Mouse (Mus musculus) midbrain, embryonic 15.5 days (tissue): Measurements from ENCODE around the gene Il13ra1. TPM values are rescaled to one million over a fixed set of nuclear protein-coding genes. Genes with fewer than 3 reads are reported as not detected.

ENCODE experiments used
- ATAC-seq: fragments of 200-750 bp; cut with Nextera tagmentation; replicated peaks from 2 replicates; pipeline ENCODE4 v1.8.0; 2017; ENCODE audit warnings: moderate TSS enrichment
- H3K27ac ChIP-seq: fragments of 300-500 bp; sonication (generic); 2 replicates; pipeline ENCODE4 v1.5.1; 2015; ENCODE audit warnings: mild to moderate bottlenecking, inconsistent platforms
- H3K27me3 ChIP-seq: fragments of 300-500 bp; sonication (generic); replicated peaks from 2 replicates; pipeline ENCODE4 v1.6.1; 2015; ENCODE audit warnings: inconsistent platforms
- H3K36me3 ChIP-seq: fragments of 300-500 bp; sonication (generic); replicated peaks from 2 replicates; pipeline ENCODE4 v1.6.1; 2015; ENCODE audit warnings: inconsistent platforms
- H3K4me1 ChIP-seq: fragments of 300-500 bp; sonication (generic); 2 replicates; pipeline ENCODE4 v1.6.1; 2015; ENCODE audit warnings: inconsistent platforms
- H3K4me2 ChIP-seq: fragments of 300-500 bp; sonication (generic); 2 replicates; pipeline ENCODE4 v1.6.1; 2015; ENCODE audit warnings: inconsistent platforms, mild to moderate bottlenecking, moderate library complexity
- H3K4me3 ChIP-seq: fragments of 300-500 bp; sonication (generic); 2 replicates; pipeline ENCODE4 v1.5.1; 2015; ENCODE audit warnings: mild to moderate bottlenecking, inconsistent platforms
- H3K9ac ChIP-seq: fragments of 300-500 bp; sonication (generic); 2 replicates; pipeline ENCODE4 v1.6.1; 2015; ENCODE audit warnings: mild to moderate bottlenecking, inconsistent platforms
- H3K9me3 ChIP-seq: fragments of 300-500 bp; sonication (generic); 2 replicates; pipeline ENCODE4 v1.6.1; 2016; ENCODE audit warnings: inconsistent platforms
- WGBS: fragments of 180-500 bp; shearing (Covaris S2); methylation state at CpG from one replicate; pipeline ENCODE4 v1.1.7; 2015; ENCODE audit warnings: mixed read lengths; 5-methylcytosine and 5-hydroxymethylcytosine counted together
- polyA plus RNA-seq: library from polyadenylated mRNA; unstranded; fragments of >200 nt; fragmentation: Nextera tagmentation; extraction: Ambion mirVana; gene quantifications from 2 replicates; pipeline ENCODE4 v1.2.1, GENCODE M21; 2015

Gene Il13ra1
- 6.5 and 7.1 TPM in 2 replicates for polyA plus RNA-seq

GRCm38 (mm10) chrX:36111622-36112421 lies at the start of gene Il13ra1:
Gene Il13ra1 (plus strand): TSS chrX:36112110.
- H3K4me1 ChIP-seq, result 0 out of 2 replicates have a peak, but pooled peaks cover 3% of the 10 kb centered on the region
- H3K9me3 ChIP-seq, result no peaks in the 10 kb centered on the region
- no peak within 1 kb of the TSS for H3K27ac ChIP-seq
- peak within 1 kb of the TSS; percentile 50 for H3K4me3 ChIP-seq
- peak within 1 kb of the TSS; percentile 69 for H3K4me2 ChIP-seq
- H3K9ac ChIP-seq, result peak within 1 kb of the TSS; percentile 52
- WGBS, result 16% methylated on average over 51 of the region's 51 CpGs
- H3K27me3 ChIP-seq, result no peaks in the 10 kb centered on the region
- ATAC-seq, result peak; percentile 88
- H3K36me3 ChIP-seq, result no peaks in the 10 kb centered on the region

- no peak overlapping the region for H3K4me2 ChIP-seq
- 56% methylated on average over 2 of the region's 2 CpGs for WGBS
- no peak for ATAC-seq
- H3K27ac ChIP-seq, result no peak overlapping the region
- no peak overlapping the region for H3K4me3 ChIP-seq
- H3K9me3 ChIP-seq, result no peaks in the 10 kb centered on the region
- H3K9ac ChIP-seq, result no peak overlapping the region
- no peaks in the 10 kb centered on the region for H3K27me3 ChIP-seq
- H3K4me1 ChIP-seq, result no peaks in the 10 kb centered on the region
- no peaks in the 10 kb centered on the region for H3K36me3 ChIP-seq
These were observed 37.9 kb upstream of the Il13ra1 start for GRCm38 (mm10) chrX:36073997-36074396.

DNA sequence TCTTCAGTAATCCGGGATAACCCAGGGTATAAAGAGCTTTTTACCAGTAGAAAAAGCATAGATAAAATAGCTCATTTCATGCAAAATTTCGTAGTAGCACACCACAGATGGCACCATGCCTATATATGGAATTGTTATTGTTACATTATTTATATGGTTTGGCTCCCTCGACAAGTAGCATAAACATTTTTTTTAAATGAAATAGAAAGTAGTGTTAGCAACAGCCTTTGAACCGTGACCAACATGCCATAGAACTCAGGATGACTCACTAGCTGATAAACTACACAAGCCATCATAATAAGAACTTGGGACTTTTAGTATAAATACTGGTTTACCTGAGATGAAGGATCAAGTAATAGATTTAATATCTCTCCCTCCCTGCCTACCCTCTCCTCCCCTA lies 34.7 kb upstream of the Il13ra1 start:
- Histone ChIP-seq H3K27me3 (no peaks in the 10 kb centered on the region), H3K27ac (no peak overlapping the region), H3K9ac (no peak overlapping the region), H3K4me2 (no peak overlapping the region), H3K4me3 (no peak overlapping the region), H3K36me3 (no peaks in the 10 kb centered on the region), H3K9me3 (no peaks in the 10 kb centered on the region), H3K4me1 (no peaks in the 10 kb centered on the region)
- 68% methylated on average over 4 of the region's 4 CpGs for whole genome bisulfite sequencing
- no peak for ATAC-seq

DNA sequence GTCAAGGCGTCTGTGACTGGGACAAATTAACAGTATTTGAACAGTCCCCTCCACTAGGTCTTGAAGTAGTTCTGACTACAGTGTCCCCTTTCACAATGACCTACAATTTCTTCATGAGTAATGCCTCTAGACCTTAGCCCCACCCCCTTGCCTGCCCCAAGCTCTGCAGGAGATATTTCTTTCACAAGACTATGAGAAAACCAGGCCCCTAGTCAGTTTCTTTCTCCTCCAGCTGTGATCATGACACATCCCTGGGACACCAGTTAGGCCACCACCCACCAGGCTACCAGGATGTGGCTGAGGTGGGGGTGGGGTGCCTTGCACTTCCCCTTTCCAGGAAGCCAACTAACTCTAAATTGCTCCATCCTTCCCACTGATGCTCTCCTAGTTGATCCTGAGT lies 29.0 kb upstream of the Il13ra1 start:
- WGBS, result 95% methylated on average over 1 of the region's 1 CpGs
- H3K9me3 ChIP-seq, result no peaks in the 10 kb centered on the region
- H3K4me1 ChIP-seq, result no peaks in the 10 kb centered on the region
- no peak overlapping the region for H3K9ac ChIP-seq
- H3K27me3 ChIP-seq, result no peaks in the 10 kb centered on the region
- H3K4me2 ChIP-seq, result no peak overlapping the region
- no peak overlapping the region for H3K4me3 ChIP-seq
- no peak for ATAC-seq
- no peak overlapping the region for H3K27ac ChIP-seq
- no peaks in the 10 kb centered on the region for H3K36me3 ChIP-seq

DNA sequence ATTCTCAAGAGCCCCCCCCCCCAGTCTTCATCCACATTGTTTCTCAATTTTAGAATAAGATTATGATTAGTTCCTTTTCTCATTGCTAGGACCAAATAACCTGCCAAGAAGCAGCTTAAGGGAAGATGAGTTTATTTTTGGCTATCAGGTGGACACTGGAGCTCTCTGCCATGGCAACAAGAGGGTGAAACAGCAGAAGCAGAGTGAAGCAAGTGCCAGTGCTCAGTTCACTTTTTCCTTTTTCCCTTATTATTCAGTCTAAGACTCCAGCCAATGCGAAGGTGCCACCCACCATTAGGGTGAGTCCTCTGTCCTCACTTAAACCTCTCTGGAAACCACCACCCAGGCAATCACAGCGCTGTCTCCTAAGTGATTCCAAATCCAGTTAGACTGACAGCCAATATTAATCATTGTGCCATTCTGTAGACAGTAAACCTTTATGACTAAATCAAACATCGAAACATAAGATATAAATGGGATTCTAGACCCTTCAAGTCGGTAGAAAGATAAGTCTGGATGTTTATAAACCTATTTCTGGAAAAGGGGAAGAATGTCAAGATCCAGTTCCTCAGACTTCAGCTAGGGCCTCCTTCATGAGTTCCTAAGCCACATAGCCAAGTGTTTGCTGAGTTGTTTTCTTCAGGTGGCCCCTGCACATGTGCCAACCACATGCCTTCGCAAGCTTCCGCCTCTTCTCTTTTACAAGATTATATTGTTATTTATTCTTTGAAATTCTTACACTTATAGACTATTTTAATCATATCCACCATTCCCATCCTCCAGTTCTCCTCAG lies 23.2 kb upstream of the Il13ra1 start:
- H3K36me3 ChIP-seq, result no peaks in the 10 kb centered on the region
- no peaks in the 10 kb centered on the region for H3K4me1 ChIP-seq
- H3K4me3 ChIP-seq, result no peak overlapping the region
- no peak for ATAC-seq
- no peaks in the 10 kb centered on the region for H3K27me3 ChIP-seq
- H3K4me2 ChIP-seq, result no peak overlapping the region
- H3K9me3 ChIP-seq, result no peaks in the 10 kb centered on the region
- H3K27ac ChIP-seq, result no peak overlapping the region
- WGBS, result 87% methylated on average over 6 of the region's 6 CpGs
- H3K9ac ChIP-seq, result no peak overlapping the region

DNA sequence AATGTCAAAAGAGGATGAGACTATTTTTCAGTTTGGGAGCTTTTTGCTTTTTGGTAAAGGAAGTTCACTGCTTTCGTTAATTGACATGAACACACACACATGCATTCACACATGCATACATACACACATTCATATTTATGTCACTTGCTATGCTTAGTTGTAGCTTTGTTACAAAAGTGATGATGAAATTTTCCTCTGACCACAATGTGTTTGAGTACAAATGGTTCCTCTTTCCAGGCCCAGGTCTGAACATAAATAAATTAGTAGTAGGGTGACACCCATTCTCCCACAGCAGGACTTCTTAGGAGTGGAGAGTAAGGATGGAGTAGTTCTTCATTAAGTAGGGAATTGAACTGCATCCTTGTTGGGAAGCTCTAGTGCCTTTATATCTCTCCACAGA lies 11.0 kb upstream of the Il13ra1 start:
- whole genome bisulfite sequencing, result 81% methylated on average over 1 of the region's 1 CpGs
- H3K27ac ChIP-seq, result no peak overlapping the region

GRCm38 (mm10) chrX:36101318-36101717 lies 10.6 kb upstream of the Il13ra1 start:
- 81% methylated on average over 3 of the region's 3 CpGs for WGBS
- no peak overlapping the region for H3K4me3 ChIP-seq
- H3K4me1 ChIP-seq, result no peaks in the 10 kb centered on the region
- no peaks in the 10 kb centered on the region for H3K27me3 ChIP-seq
- H3K9ac ChIP-seq, result no peak overlapping the region
- H3K9me3 ChIP-seq, result no peaks in the 10 kb centered on the region
- H3K4me2 ChIP-seq, result no peak overlapping the region
- no peak for ATAC-seq
- no peaks in the 10 kb centered on the region for H3K36me3 ChIP-seq
- H3K27ac ChIP-seq, result no peak overlapping the region

More for the DNA sequence above, 11.0 kb upstream of the Il13ra1 start:
- Histone ChIP-seq H3K4me2 (no peak overlapping the region), H3K4me3 (no peak overlapping the region), H3K4me1 (no peaks in the 10 kb centered on the region), H3K27me3 (no peaks in the 10 kb centered on the region), H3K9ac (no peak overlapping the region), H3K36me3 (no peaks in the 10 kb centered on the region), H3K9me3 (no peaks in the 10 kb centered on the region)
- no peak for ATAC-seq

DNA sequence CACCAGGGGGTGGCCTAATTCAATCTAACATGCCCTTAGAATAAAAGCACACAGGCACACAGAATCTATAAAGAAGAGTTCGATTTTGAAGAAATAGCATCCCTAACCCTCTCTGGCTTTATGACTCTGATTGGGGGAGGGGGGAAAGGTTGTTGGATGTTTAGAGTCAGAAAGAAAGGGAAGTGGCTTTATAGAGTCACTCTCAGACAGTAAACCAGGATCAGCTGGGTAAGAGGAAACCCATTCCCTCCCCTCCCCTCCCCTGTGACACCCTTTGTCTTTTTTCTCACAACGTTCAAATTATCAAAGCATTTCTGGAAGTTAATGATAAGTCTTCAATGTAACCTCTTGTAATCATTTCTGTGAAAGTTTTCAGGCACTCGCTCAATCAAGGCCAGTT lies 3.3 kb upstream of the Il13ra1 start:
- Histone ChIP-seq H3K4me1 (0 out of 2 replicates have a peak, but pooled peaks cover 3% of the 10 kb centered on the region), H3K4me3 (no peak overlapping the region), H3K9me3 (no peaks in the 10 kb centered on the region), H3K4me2 (no peak overlapping the region), H3K36me3 (no peaks in the 10 kb centered on the region), H3K27me3 (no peaks in the 10 kb centered on the region), H3K27ac (no peak overlapping the region), H3K9ac (no peak overlapping the region)
- WGBS, result 58% methylated on average over 3 of the region's 3 CpGs
- no peak for ATAC-seq

DNA sequence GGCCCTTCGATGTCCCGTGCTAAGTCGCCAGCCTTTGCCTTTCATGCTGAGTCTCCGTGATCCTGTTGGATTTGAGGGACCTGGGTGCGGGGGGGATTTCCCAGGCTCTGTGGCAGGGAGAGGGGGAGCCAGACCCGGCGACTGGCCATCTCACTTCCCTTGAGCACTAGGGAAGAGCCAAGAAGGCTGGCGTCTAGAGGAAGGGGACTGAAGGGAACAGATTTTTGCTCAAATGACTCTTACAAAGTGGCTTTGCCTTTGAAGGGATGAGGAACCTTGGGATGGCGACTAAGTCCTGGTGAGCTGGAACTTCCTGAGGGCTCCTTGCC lies 476 bp downstream of the Il13ra1 start:
- Histone ChIP-seq H3K4me3 (peak overlapping the region; percentile 50), H3K9me3 (no peaks in the 10 kb centered on the region), H3K27me3 (no peaks in the 10 kb centered on the region), H3K9ac (peak overlapping the region; percentile 52), H3K4me1 (0 out of 2 replicates have a peak, but pooled peaks cover 3% of the 10 kb centered on the region), H3K36me3 (no peaks in the 10 kb centered on the region), H3K27ac (no peak overlapping the region), H3K4me2 (peak overlapping the region; percentile 69)
- WGBS, result 20% methylated on average over 9 of the region's 9 CpGs
- no peak for ATAC-seq

DNA sequence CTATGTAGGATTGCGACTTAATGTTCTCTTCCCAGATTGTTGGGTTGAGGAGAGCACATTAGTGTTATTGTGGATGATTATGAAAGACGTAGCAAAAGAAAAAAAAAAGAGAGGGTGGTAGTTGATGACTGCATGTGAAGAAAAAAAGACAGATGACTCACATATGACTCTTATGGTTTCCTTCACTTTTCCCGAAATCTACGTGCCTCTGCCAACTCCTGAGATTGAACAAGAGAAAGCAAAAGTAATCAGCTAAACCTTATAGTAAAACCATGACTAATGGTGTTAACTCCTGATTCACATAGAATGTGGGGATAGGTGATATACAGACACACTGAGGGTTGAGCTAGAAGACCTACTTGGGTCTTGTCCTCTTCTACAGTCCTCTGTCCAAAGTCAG lies 3.3 kb downstream of the Il13ra1 start:
- Histone ChIP-seq H3K4me1 (0 out of 2 replicates have a peak, but pooled peaks cover 3% of the 10 kb centered on the region), H3K4me3 (no peak overlapping the region), H3K4me2 (no peak overlapping the region), H3K9ac (no peak overlapping the region), H3K27me3 (no peaks in the 10 kb centered on the region), H3K36me3 (no peaks in the 10 kb centered on the region), H3K27ac (no peak overlapping the region), H3K9me3 (no peaks in the 10 kb centered on the region)
- 88% methylated on average over 4 of the region's 4 CpGs for WGBS
- ATAC-seq, result no peak

DNA sequence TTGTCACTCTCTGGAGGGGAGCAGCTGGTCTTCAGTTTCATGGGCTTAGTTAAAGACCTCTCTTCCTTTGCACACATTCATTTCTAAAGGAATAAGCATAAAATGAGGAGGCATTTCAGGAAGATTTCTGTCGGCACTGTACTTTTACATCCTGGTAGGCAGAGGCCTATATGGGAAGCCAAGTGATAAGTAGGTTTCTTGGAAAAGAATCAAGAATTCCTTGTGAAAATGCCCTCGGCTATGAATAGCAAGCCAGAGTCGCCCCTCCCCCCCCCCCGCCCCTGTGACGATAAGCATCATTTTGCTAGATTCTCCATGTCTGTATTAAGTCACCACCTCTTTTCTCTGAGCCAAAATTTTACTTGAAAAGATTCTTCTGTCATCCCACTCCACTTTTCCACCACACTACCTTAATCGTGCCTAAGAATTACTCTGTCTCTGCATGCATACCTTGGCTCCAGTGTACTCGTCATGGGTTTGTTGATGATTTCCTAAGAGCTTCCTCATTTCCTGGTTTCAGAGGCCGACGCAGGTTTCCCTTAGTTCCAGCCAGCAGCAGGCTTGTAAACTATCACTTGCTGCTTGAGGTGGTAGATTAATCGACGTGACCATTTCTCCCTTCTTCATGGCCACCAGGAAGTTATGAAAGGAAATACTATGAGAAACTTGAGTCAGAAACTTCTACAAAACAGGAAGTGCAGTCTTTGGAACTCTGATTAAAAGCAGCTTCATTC lies 17.3 kb downstream of the Il13ra1 start:
- Histone ChIP-seq H3K36me3 (no peaks in the 10 kb centered on the region), H3K27me3 (no peaks in the 10 kb centered on the region), H3K27ac (no peak overlapping the region), H3K4me2 (no peak overlapping the region), H3K4me1 (no peaks in the 10 kb centered on the region), H3K9me3 (no peaks in the 10 kb centered on the region), H3K9ac (no peak overlapping the region), H3K4me3 (no peak overlapping the region)
- WGBS, result 78% methylated on average over 11 of the region's 11 CpGs
- ATAC-seq, result no peak

- Histone ChIP-seq H3K4me3 (no peak overlapping the region), H3K27me3 (no peaks in the 10 kb centered on the region), H3K9me3 (no peaks in the 10 kb centered on the region), H3K4me2 (no peak overlapping the region), H3K9ac (no peak overlapping the region), H3K27ac (no peak overlapping the region), H3K4me1 (no peaks in the 10 kb centered on the region), H3K36me3 (no peaks in the 10 kb centered on the region)
- 78% methylated on average over 1 of the region's 1 CpGs for WGBS
- ATAC-seq, result no peak
These were observed 17.8 kb downstream of the Il13ra1 start for GRCm38 (mm10) chrX:36129771-36130108.
